Mouse (Mus musculus): Measurements from ENCODE around the gene Myl3.

- TF ChIP-seq USF1 (IDR thresholded peaks at IDR 0.05; ENCODE audit: low read depth, low read length): no peak
- TF ChIP-seq CTCF (conservative IDR thresholded peaks at IDR 0.05 in 1 of 2, IDR thresholded peaks at IDR 0.05 in 1 of 2; ENCODE audit: low read depth in 2 of 2, low read length in 2 of 2): 0 out of 4 replicates have a peak, but pooled peaks of 1 of the 2 experiments have one; percentile 1
- no peak for TF ChIP-seq EP300 (IDR thresholded peaks at IDR 0.05; ENCODE audit: low read length)
- no peak for TF ChIP-seq MEF2A (IDR thresholded peaks at IDR 0.05; ENCODE audit: borderline replicate concordance, low read depth, low read length)
- TF ChIP-seq RCOR1 (conservative IDR thresholded peaks at IDR 0.05; ENCODE audit: low read depth, low read length): no peak
These were observed 46.5 kb downstream of the Myl3 start for GRCm38 (mm10) chr9:110788169-110788568.
